17 mouse cellular contexts compared by ENCODE assay signal in genomic region chr10:118506154-118506553, GRCm38 (mm10).
DNase-seq lines count a peak whose midpoint lies in the region; ATAC-seq and TF ChIP-seq lines count a peak whose summit lies in the region.
"Had no signal": no experiment of that assay in that cellular context is flagged by ENCODE, and none has a peak within 500 bp of the region (broad histone marks: within the 10 kb centered on the region; RNA-seq: fewer than 3 reads in every experiment).

No protein-coding gene starts in this region.

- H3K9me3 ChIP-seq in forebrain, embryonic 11.5 days (ENCODE audit: control insufficient read depth, low read length): no peaks in the 10 kb centered on the region
- no peaks in the 10 kb centered on the region for H3K9me3 ChIP-seq in forebrain, postnatal 0 days (ENCODE audit: low read length)
- no peaks in the 10 kb centered on the region for H3K9me3 ChIP-seq in hindbrain, embryonic 13.5 days
- H3K9me3 ChIP-seq: embryonic facial prominence, embryonic 12.5 days; heart, embryonic 10.5 days; limb, embryonic 15.5 days had no signal

- no peak overlapping the region for H3K27ac ChIP-seq in forebrain, embryonic 11.5 days (ENCODE audit: low read depth, low read length)
- H3K27ac ChIP-seq in forebrain, postnatal 0 days (ENCODE audit: low read depth, low read length): no peak overlapping the region
- no peak overlapping the region for H3K27ac ChIP-seq in hindbrain, embryonic 13.5 days
- H3K27ac ChIP-seq: embryonic facial prominence, embryonic 12.5 days; heart, embryonic 10.5 days; limb, embryonic 15.5 days had no signal

- no peaks in the 10 kb centered on the region for H3K27me3 ChIP-seq in forebrain, embryonic 11.5 days (ENCODE audit: control insufficient read depth, insufficient read depth, low read length)
- no peaks in the 10 kb centered on the region for H3K27me3 ChIP-seq in forebrain, postnatal 0 days (ENCODE audit: insufficient read depth, low read length)
- no peaks in the 10 kb centered on the region for H3K27me3 ChIP-seq in hindbrain, embryonic 13.5 days
- H3K27me3 ChIP-seq: embryonic facial prominence, embryonic 12.5 days; limb, embryonic 15.5 days had no signal

- no peaks in the 10 kb centered on the region for H3K36me3 ChIP-seq in forebrain, embryonic 11.5 days (ENCODE audit: control insufficient read depth, insufficient read depth, low read length)
- H3K36me3 ChIP-seq in forebrain, postnatal 0 days (ENCODE audit: insufficient read depth): no peaks in the 10 kb centered on the region
- no peaks in the 10 kb centered on the region for H3K36me3 ChIP-seq in hindbrain, embryonic 13.5 days
- H3K36me3 ChIP-seq: embryonic facial prominence, embryonic 12.5 days; heart, embryonic 10.5 days; limb, embryonic 15.5 days had no signal

- peak; percentile 52 for DNase-seq in forebrain, embryonic 11.5 days (ENCODE audit: low spot score)
- DNase-seq in forebrain, postnatal 0 days: no peak
- DNase-seq in B cell, adult 2 months: peak; percentile 13 to 27
- no peak for DNase-seq in frontal cortex, postnatal 25 days (ENCODE audit: low spot score in 2 of 2)
- DNase-seq in urinary bladder, postnatal 25 days (ENCODE audit: low spot score): no peak
- no peak for DNase-seq in cerebellum, adult 11-12 months
- DNase-seq: cerebellum, adult 9-11 months; gastrocnemius, postnatal 36 days; heart, postnatal 10 days; layer of hippocampus, postnatal 36 days; right cerebral cortex, adult 18-20 months had no signal

- no peak overlapping the region for H3K9ac ChIP-seq in forebrain, embryonic 11.5 days (ENCODE audit: low read length)
- no peak overlapping the region for H3K9ac ChIP-seq in forebrain, postnatal 0 days
- H3K9ac ChIP-seq in hindbrain, embryonic 13.5 days: no peak overlapping the region
- H3K9ac ChIP-seq: embryonic facial prominence, embryonic 12.5 days; limb, embryonic 15.5 days had no signal

- H3K4me1 ChIP-seq in forebrain, embryonic 11.5 days (replicated peaks; ENCODE audit: control insufficient read depth, insufficient read depth, low read length): no peaks in the 10 kb centered on the region
- no peaks in the 10 kb centered on the region for H3K4me1 ChIP-seq in forebrain, postnatal 0 days (ENCODE audit: insufficient read depth)
- peaks cover 10% of the 10 kb centered on the region for H3K4me1 ChIP-seq in hindbrain, embryonic 13.5 days (replicated peaks)
- H3K4me1 ChIP-seq: embryonic facial prominence, embryonic 12.5 days; limb, embryonic 15.5 days had no signal

- no peak overlapping the region for H3K4me3 ChIP-seq in forebrain, embryonic 11.5 days (ENCODE audit: low read depth, low read length)
- H3K4me3 ChIP-seq in forebrain, postnatal 0 days (ENCODE audit: low read depth, low read length): no peak overlapping the region
- no peak overlapping the region for H3K4me3 ChIP-seq in hindbrain, embryonic 13.5 days
- H3K4me3 ChIP-seq: embryonic facial prominence, embryonic 12.5 days; heart, embryonic 10.5 days; limb, embryonic 15.5 days had no signal

- peak; percentile 66 for ATAC-seq in forebrain, embryonic 11.5 days (replicated peaks; ENCODE audit: low FRiP score)
- ATAC-seq in forebrain, postnatal 0 days: no peak
- ATAC-seq in activated CD4-positive, CD25-positive, alpha-beta regulatory T cell, adult 4 months: peak; percentile 47
- peak; percentile 43; the same call in 1 of the 2 replicates for ATAC-seq in hindbrain, embryonic 13.5 days (ENCODE audit: low FRiP score)
- ATAC-seq: intestine, embryonic 16.5 days had no signal

- H3K4me2 ChIP-seq in forebrain, embryonic 11.5 days (ENCODE audit: low read depth, low read length, severe bottlenecking): no peak overlapping the region
- no peak overlapping the region for H3K4me2 ChIP-seq in forebrain, postnatal 0 days (ENCODE audit: low read depth)
- H3K4me2 ChIP-seq in hindbrain, embryonic 13.5 days: no peak overlapping the region
- H3K4me2 ChIP-seq: embryonic facial prominence, embryonic 12.5 days; limb, embryonic 15.5 days had no signal

- TF ChIP-seq CTCF in forebrain, postnatal 0 days (IDR thresholded peaks at IDR 0.05; ENCODE audit: low read depth): no peak

- 47% methylated on average over 4 of the region's 4 CpGs for WGBS in forebrain, embryonic 11.5 days
- 39% methylated on average over 4 of the region's 4 CpGs for WGBS in forebrain, postnatal 0 days
- 19% methylated on average over 4 of the region's 4 CpGs for whole genome bisulfite sequencing in hindbrain, embryonic 13.5 days

Comparison
In these comparisons a context has a peak if more than half of its experiments do, and no peak if none do; other contexts are left out.
1. DNase-seq: peak in forebrain, embryonic 11.5 days (single experiment) and B cell, adult 2 months (2 of 2); none in forebrain, postnatal 0 days (single experiment), frontal cortex, postnatal 25 days (0 of 2), urinary bladder, postnatal 25 days (single experiment) and cerebellum, adult 11-12 months (single experiment).